Comparison of ENCODE assay signal across 22 mouse cellular contexts in the genomic region with DNA sequence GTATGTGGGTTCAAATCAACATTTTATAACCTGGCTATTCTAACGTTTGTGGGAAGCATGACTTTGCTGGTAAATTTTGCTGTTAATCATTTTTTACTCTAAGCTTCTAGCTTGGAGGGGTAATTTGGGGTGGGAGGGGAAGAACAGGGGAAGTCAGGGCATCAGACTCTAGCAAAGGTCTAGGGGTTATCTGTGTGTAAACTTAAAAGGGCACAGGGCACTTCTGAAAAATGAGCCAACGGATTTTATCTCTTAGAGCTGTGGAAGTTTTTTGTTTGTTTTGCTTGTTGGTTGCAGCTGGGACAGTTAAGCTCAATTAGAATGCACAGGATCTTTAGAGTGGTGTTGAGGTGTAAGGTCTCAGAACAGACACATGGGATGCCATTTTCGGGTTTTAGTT. TPM values are rescaled to one million over a fixed set of nuclear protein-coding genes. Genes with fewer than 3 reads are reported as not detected.
"Had no signal": no experiment of that assay in that cellular context is flagged by ENCODE, and none has a peak within 500 bp of the region (broad histone marks: within the 10 kb centered on the region; RNA-seq: fewer than 3 reads in every experiment).

No protein-coding gene starts in this region.

- H3K9ac ChIP-seq: lung, embryonic 15.5 days; midbrain, embryonic 13.5 days; midbrain, embryonic 15.5 days; neural tube, embryonic 12.5 days; stomach, embryonic 15.5 days had no signal

- H3K36me3 ChIP-seq: lung, embryonic 15.5 days; midbrain, embryonic 13.5 days; midbrain, embryonic 15.5 days; neural tube, embryonic 12.5 days; stomach, embryonic 15.5 days had no signal

- H3K4me1 ChIP-seq: lung, embryonic 15.5 days; megakaryocyte, embryonic 14.5 days; midbrain, embryonic 13.5 days; midbrain, embryonic 15.5 days; neural tube, embryonic 12.5 days; stomach, embryonic 15.5 days had no signal

- DNase-seq: lung, adult 2 months; lung, postnatal 14 days; lung, postnatal 36 days; right cerebral cortex, postnatal 14 days; thymus, adult 2 months; thymus, postnatal 25 days; thymus, postnatal 4 days had no signal

- H3K27ac ChIP-seq: lung, embryonic 15.5 days; macrophage; midbrain, embryonic 13.5 days; midbrain, embryonic 15.5 days; neural tube, embryonic 12.5 days; stomach, embryonic 15.5 days; stomach, postnatal 0 days had no signal

- H3K9me3 ChIP-seq: midbrain, embryonic 15.5 days; stomach, embryonic 15.5 days had no signal

- H3K4me2 ChIP-seq: lung, embryonic 15.5 days; midbrain, embryonic 11.5 days; midbrain, embryonic 13.5 days; midbrain, embryonic 15.5 days; neural tube, embryonic 12.5 days; stomach, embryonic 15.5 days had no signal

- ATAC-seq: lung, postnatal 0 days; midbrain, embryonic 13.5 days; midbrain, embryonic 15.5 days had no signal

- H3K27me3 ChIP-seq: lung, embryonic 15.5 days; megakaryocyte, embryonic 14.5 days; midbrain, embryonic 13.5 days; midbrain, embryonic 15.5 days; neural tube, embryonic 12.5 days; stomach, embryonic 15.5 days had no signal

- H3K4me3 ChIP-seq: lung, embryonic 15.5 days; megakaryocyte, embryonic 14.5 days; midbrain, embryonic 13.5 days; midbrain, embryonic 15.5 days; neural tube, embryonic 12.5 days; stomach, embryonic 15.5 days had no signal

RNA-seq across cellular contexts. Expression of a gene that starts 11.4 kb away (rescaled TPM):
- polyA plus RNA-seq: lung, embryonic 15.5 days; lung, postnatal 0 days; macrophage; midbrain, embryonic 11.5 days; midbrain, embryonic 13.5 days; midbrain, embryonic 15.5 days; midbrain, postnatal 0 days; neural tube, embryonic 12.5 days; neural tube, embryonic 14.5 days; spleen, adult 2 months; stomach, embryonic 15.5 days; stomach, postnatal 0 days; testis, adult 2 months; thymus, adult 2 months; urinary bladder, adult 2 months had no signal
